Mouse (Mus musculus) lung, postnatal 0 days (tissue): ENCODE measurements at regions not wholly inside any gene's neighbourhood (a gene's known extent, or its start where the extent isn't known, plus 50 kb on each side); places are given as distances from the start of the nearest gene placed in this dataset.

Source experiments
- CTCF ChIP-seq: IDR thresholded peaks from 2 replicates; pipeline ENCODE4 v1.5.1; 2016; ENCODE audit warnings: antibody characterized with exemption, mild to moderate bottlenecking
- EP300 ChIP-seq: IDR thresholded peaks from 2 replicates; pipeline ENCODE4 v1.6.1; 2016; ENCODE audit warnings: antibody characterized with exemption, mild to moderate bottlenecking, control low read depth

GRCm38 (mm10) chr7:40737496-40737895 is 160.6 kb upstream of the Vstm2b start:
- TF ChIP-seq CTCF (no peak), EP300 (no peak)
